Mouse (Mus musculus) cerebellum, postnatal 36 days (tissue): ENCODE measurements around the gene Catsper4.

Source experiments
- DNase-seq, 2 experiments: peaks; one replicate each; pipeline ENCODE4 v3.0.0; 2021 to 2022; ENCODE audit warnings: mixed read lengths in 2 of 2

The Catsper4 gene

GRCm38 (mm10) chr4:134250116-134250929 lies 23.1 kb upstream of the Catsper4 start:
- no peak for DNase-seq

GRCm38 (mm10) chr4:134249651-134250050 lies 22.5 kb upstream of the Catsper4 start:
- peak; percentile 59 to 69 for DNase-seq

GRCm38 (mm10) chr4:134246719-134247258 lies 19.6 kb upstream of the Catsper4 start, which contains the start of gene Gm30191:
Gene Gm30191, plus strand, starts transcription at chr4:134246935.
- peak; percentile 19 to 28 for DNase-seq

GRCm38 (mm10) chr4:134246256-134246655 lies 19.1 kb upstream of the Catsper4 start:
- DNase-seq: no peak

GRCm38 (mm10) chr4:134245148-134245843 lies 18.1 kb upstream of the Catsper4 start, which contains the start of gene Zfp593:
Gene Zfp593, minus strand, starts transcription at chr4:134245592.
- DNase-seq: peak; percentile 96

- no peak for DNase-seq
Measured at GRCm38 (mm10) chr4:134243516-134244250, 16.5 kb upstream of the Catsper4 start, which contains the start of gene E130218I03Rik. Gene E130218I03Rik, plus strand, starts transcription at chr4:134243662.

GRCm38 (mm10) chr4:134238686-134239085 lies 11.5 kb upstream of the Catsper4 start:
- peak in 1 of 2 experiments; percentile 33 for DNase-seq

- peak; percentile 74 to 82 for DNase-seq
Measured at GRCm38 (mm10) chr4:134238279-134238651, 11.1 kb upstream of the Catsper4 start, which contains the start of gene Cnksr1. Gene Cnksr1, minus strand, starts transcription at chr4:134238399.

- no peak for DNase-seq
Measured at GRCm38 (mm10) chr4:134237582-134238278, 10.5 kb upstream of the Catsper4 start.

- DNase-seq: no peak
Measured at GRCm38 (mm10) chr4:134234876-134235275, 7.7 kb upstream of the Catsper4 start.

GRCm38 (mm10) chr4:134230431-134230830 lies 3.2 kb upstream of the Catsper4 start:
- DNase-seq: no peak

GRCm38 (mm10) chr4:134222793-134223600 lies 4.2 kb downstream of the Catsper4 start:
- DNase-seq: no peak

- DNase-seq: no peak
Measured at GRCm38 (mm10) chr4:134206488-134207053, 20.6 kb downstream of the Catsper4 start.

GRCm38 (mm10) chr4:134203340-134203896 lies 23.8 kb downstream of the Catsper4 start:
- DNase-seq: no peak

- no peak for DNase-seq
Measured at GRCm38 (mm10) chr4:134202904-134203303, 24.3 kb downstream of the Catsper4 start, which contains the start of gene Gm7534. Gene Gm7534, minus strand, starts transcription at chr4:134203004.

- no peak for DNase-seq
Measured at GRCm38 (mm10) chr4:134199371-134199770, 27.8 kb downstream of the Catsper4 start.

- no peak for DNase-seq
Measured at GRCm38 (mm10) chr4:134186268-134186667, 40.9 kb downstream of the Catsper4 start.

GRCm38 (mm10) chr4:134185569-134185968 lies 41.6 kb downstream of the Catsper4 start:
- DNase-seq: no peak

- DNase-seq: no peak
Measured at GRCm38 (mm10) chr4:134183711-134184110, 43.5 kb downstream of the Catsper4 start.

- no peak for DNase-seq
Measured at GRCm38 (mm10) chr4:134181825-134182224, 45.4 kb downstream of the Catsper4 start.
